Mouse (Mus musculus): ENCODE measurements around the gene Wnt9a.
"Not testable (repeated sequence)": the region's sequence is repeated elsewhere in the genome, so short reads cannot be mapped to it uniquely, and the experiment has no call there.

Gene Wnt9a

GRCm38 (mm10) chr11:59306461-59307421 lies at the start of gene Wnt9a:
Gene Wnt9a, plus strand, starts transcription at chr11:59306928.
- no peak for DNase-seq (ENCODE audit: low read depth, low spot score)

GRCm38 (mm10) chr11:59259647-59260046 lies 47.1 kb upstream of the Wnt9a start:
- DNase-seq (ENCODE audit: low read depth, low spot score): no peak

- no peak for DNase-seq (ENCODE audit: low read depth, low spot score)
These were observed 45.8 kb upstream of the Wnt9a start for GRCm38 (mm10) chr11:59260706-59261493.

- no peak for DNase-seq (ENCODE audit: low read depth, low spot score)
These were observed 44.4 kb upstream of the Wnt9a start for GRCm38 (mm10) chr11:59262308-59262707.

- no peak for DNase-seq (ENCODE audit: low read depth, low spot score)
These were observed 42.7 kb upstream of the Wnt9a start for GRCm38 (mm10) chr11:59263870-59264563.

- DNase-seq (ENCODE audit: low read depth, low spot score): no peak
These were observed 42.1 kb upstream of the Wnt9a start for GRCm38 (mm10) chr11:59264593-59264992.

GRCm38 (mm10) chr11:59265154-59265813 lies 41.4 kb upstream of the Wnt9a start:
- no peak for DNase-seq (ENCODE audit: low read depth, low spot score)

- no peak for DNase-seq (ENCODE audit: low read depth, low spot score)
These were observed 40.0 kb upstream of the Wnt9a start for GRCm38 (mm10) chr11:59266727-59267126.

- DNase-seq (ENCODE audit: low read depth, low spot score): no peak
These were observed 32.5 kb upstream of the Wnt9a start for GRCm38 (mm10) chr11:59274184-59274583.

- no peak for DNase-seq (ENCODE audit: low read depth, low spot score)
These were observed 29.9 kb upstream of the Wnt9a start for GRCm38 (mm10) chr11:59276877-59277276.

GRCm38 (mm10) chr11:59278047-59278446 lies 28.7 kb upstream of the Wnt9a start:
- no peak for DNase-seq (ENCODE audit: low read depth, low spot score)

- DNase-seq (ENCODE audit: low read depth, low spot score): no peak
These were observed 24.6 kb upstream of the Wnt9a start for GRCm38 (mm10) chr11:59282111-59282510.

- DNase-seq (ENCODE audit: low read depth, low spot score): no peak
These were observed 23.8 kb upstream of the Wnt9a start for GRCm38 (mm10) chr11:59282933-59283332.

GRCm38 (mm10) chr11:59284146-59284545 lies 22.6 kb upstream of the Wnt9a start:
- no peak for DNase-seq (ENCODE audit: low read depth, low spot score)

GRCm38 (mm10) chr11:59289706-59290105 lies 17.0 kb upstream of the Wnt9a start:
- no peak for DNase-seq (ENCODE audit: low read depth, low spot score)

- no peak for DNase-seq (ENCODE audit: low read depth, low spot score)
These were observed 15.9 kb upstream of the Wnt9a start, which contains the start of gene Wnt3a for GRCm38 (mm10) chr11:59290702-59291303. Gene Wnt3a, minus strand, starts transcription at chr11:59290752.

- no peak for DNase-seq (ENCODE audit: low read depth, low spot score)
These were observed 13.1 kb upstream of the Wnt9a start for GRCm38 (mm10) chr11:59293616-59294015.

GRCm38 (mm10) chr11:59297941-59298340 lies 8.8 kb upstream of the Wnt9a start:
- peak; percentile 64 for DNase-seq (ENCODE audit: low read depth, low spot score)

GRCm38 (mm10) chr11:59300185-59300584 lies 6.5 kb upstream of the Wnt9a start:
- DNase-seq (ENCODE audit: low read depth, low spot score): no peak

GRCm38 (mm10) chr11:59301053-59301452 lies 5.7 kb upstream of the Wnt9a start:
- not testable (repeated sequence) for DNase-seq (ENCODE audit: low read depth, low spot score)
